Mouse (Mus musculus) hindbrain, embryonic 12.5 days (tissue): ENCODE measurements at regions not wholly inside any gene's neighbourhood (a gene's known extent, or its start where the extent isn't known, plus 50 kb on each side); places are given as distances from the start of the nearest gene placed in this dataset.

Experiments used
- ATAC-seq: fragments of 200-750 bp; cut with Nextera tagmentation; 2 replicates; pipeline ENCODE4 v1.8.0; 2017; ENCODE audit warnings: moderate TSS enrichment; ENCODE audit not compliant: low FRiP score
- H3K27ac ChIP-seq: fragments of 300-500 bp; sonication (generic); 2 replicates; pipeline ENCODE4 v1.5.1; 2016; ENCODE audit warnings: mild to moderate bottlenecking
- H3K27me3 ChIP-seq: fragments of 300-500 bp; sonication (generic); 2 replicates; pipeline ENCODE4 v1.6.1; 2016; ENCODE audit warnings: mild to moderate bottlenecking
- H3K36me3 ChIP-seq: fragments of 300-500 bp; sonication (generic); 2 replicates; pipeline ENCODE4 v1.6.1; 2016; ENCODE audit warnings: mild to moderate bottlenecking
- H3K4me1 ChIP-seq: fragments of 300-500 bp; sonication (generic); 2 replicates; pipeline ENCODE4 v1.6.1; 2016
- H3K4me2 ChIP-seq: fragments of 300-500 bp; sonication (generic); replicated peaks from 2 replicates; pipeline ENCODE4 v1.6.1; 2016; ENCODE audit warnings: mild to moderate bottlenecking
- H3K4me3 ChIP-seq: fragments of 300-500 bp; sonication (generic); 2 replicates; pipeline ENCODE4 v1.5.1; 2016; ENCODE audit warnings: mild to moderate bottlenecking
- H3K9ac ChIP-seq: fragments of 300-500 bp; sonication (generic); 2 replicates; pipeline ENCODE4 v1.6.1; 2016; ENCODE audit warnings: mild to moderate bottlenecking, moderate library complexity
- H3K9me3 ChIP-seq: fragments of 300-500 bp; sonication (generic); replicated peaks from 2 replicates; pipeline ENCODE4 v1.6.1; 2016; ENCODE audit warnings: mild to moderate bottlenecking
- WGBS: fragments of 180-500 bp; shearing (Covaris S2); methylation state at CpG from one replicate; pipeline ENCODE4 v1.1.7; 2016; 5-methylcytosine and 5-hydroxymethylcytosine counted together

- no peak for ATAC-seq
- H3K27ac ChIP-seq: no peak overlapping the region
- H3K36me3 ChIP-seq: no peaks in the 10 kb centered on the region
- WGBS: 73% methylated on average over 3 of the region's 3 CpGs
- H3K9ac ChIP-seq: no peak overlapping the region
- no peak overlapping the region for H3K4me3 ChIP-seq
- no peaks in the 10 kb centered on the region for H3K9me3 ChIP-seq
- H3K27me3 ChIP-seq: no peaks in the 10 kb centered on the region
- no peak overlapping the region for H3K4me2 ChIP-seq
- no peaks in the 10 kb centered on the region; the same call in 1 of the 2 replicates for H3K4me1 ChIP-seq
These were observed 180.7 kb upstream of the Fbxl17 start for GRCm38 (mm10) chr17:63680479-63680878.

DNA sequence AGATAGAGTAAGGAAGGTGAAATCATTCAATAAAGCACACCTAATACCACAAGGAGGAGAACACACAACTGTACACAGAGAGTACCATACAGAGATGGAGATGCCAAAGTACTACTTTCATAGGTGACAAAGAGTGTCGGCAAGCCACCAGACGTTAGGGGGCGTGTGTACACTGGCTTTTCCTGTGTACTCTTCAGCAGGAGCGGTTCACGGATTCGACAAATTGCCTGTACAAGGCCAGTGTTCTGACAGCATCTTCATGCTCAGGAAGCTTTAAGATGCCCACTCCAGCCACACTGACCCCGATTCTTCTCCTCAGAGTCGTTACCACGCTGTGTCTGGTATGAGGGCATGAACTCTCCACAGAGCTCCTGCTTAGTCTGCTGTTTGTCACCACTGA is 179.5 kb upstream of the Fer start:
- Histone ChIP-seq H3K4me1 (no peaks in the 10 kb centered on the region; the same call in 1 of the 2 replicates), H3K27me3 (no peaks in the 10 kb centered on the region), H3K9me3 (no peaks in the 10 kb centered on the region), H3K4me3 (no peak overlapping the region), H3K27ac (no peak overlapping the region), H3K9ac (no peak overlapping the region), H3K36me3 (no peaks in the 10 kb centered on the region), H3K4me2 (no peak overlapping the region)
- 80% methylated on average over 9 of the region's 9 CpGs for WGBS
- no peak for ATAC-seq

DNA sequence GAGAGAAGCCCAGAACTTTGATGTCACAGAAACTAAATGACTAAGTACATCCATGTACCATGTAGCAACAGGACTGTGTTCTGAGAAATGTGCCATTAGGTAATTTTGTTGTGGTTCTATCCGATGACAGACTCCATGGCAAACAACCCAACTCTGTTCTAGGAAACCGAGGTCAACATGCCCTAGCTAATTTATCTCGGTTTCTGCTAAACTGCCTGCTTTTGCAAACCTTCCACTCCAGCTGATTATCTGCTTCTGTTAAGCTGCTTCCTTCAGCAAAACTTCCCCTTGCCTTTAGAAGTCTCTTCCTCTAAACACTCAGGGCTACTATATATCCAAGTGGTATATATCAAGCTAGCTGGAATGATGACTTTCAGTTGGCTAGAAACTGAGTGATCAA is 178.8 kb upstream of the Fer start:
- no peak overlapping the region for H3K4me3 ChIP-seq
- WGBS: 90% methylated on average over 3 of the region's 3 CpGs
- H3K4me2 ChIP-seq: no peak overlapping the region
- no peaks in the 10 kb centered on the region for H3K36me3 ChIP-seq
- no peak overlapping the region for H3K27ac ChIP-seq
- no peak overlapping the region for H3K9ac ChIP-seq
- no peaks in the 10 kb centered on the region for H3K27me3 ChIP-seq
- no peaks in the 10 kb centered on the region for H3K9me3 ChIP-seq
- no peak for ATAC-seq
- H3K4me1 ChIP-seq: no peaks in the 10 kb centered on the region; the same call in 1 of the 2 replicates

DNA sequence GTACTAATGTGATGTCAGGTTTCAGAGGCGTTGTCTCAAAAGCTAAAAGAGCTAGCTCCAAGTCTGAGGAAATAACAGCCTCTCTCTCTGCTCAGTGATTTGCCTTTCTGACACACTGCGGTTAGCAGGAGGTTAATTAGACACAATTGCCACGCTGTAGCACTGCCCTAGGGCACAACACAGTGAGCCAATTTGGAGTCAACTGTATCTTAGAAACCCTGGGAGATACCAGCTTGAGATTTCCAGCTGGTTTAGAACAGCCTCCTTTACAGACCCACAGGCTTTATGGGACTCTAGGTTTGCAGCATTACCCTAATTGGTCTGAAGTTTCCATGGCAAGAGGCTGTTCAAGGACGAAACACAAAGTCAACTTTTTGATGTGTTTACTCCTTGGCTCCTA is 176.9 kb upstream of the Fer start:
- Histone ChIP-seq H3K9ac (no peak overlapping the region), H3K27ac (no peak overlapping the region), H3K4me1 (no peaks in the 10 kb centered on the region; the same call in 1 of the 2 replicates), H3K4me2 (no peak overlapping the region), H3K9me3 (no peaks in the 10 kb centered on the region), H3K36me3 (no peaks in the 10 kb centered on the region), H3K27me3 (no peaks in the 10 kb centered on the region), H3K4me3 (no peak overlapping the region)
- WGBS: 53% methylated on average over 4 of the region's 4 CpGs
- ATAC-seq: peak; percentile 63; the same call in 1 of the 2 replicates

DNA sequence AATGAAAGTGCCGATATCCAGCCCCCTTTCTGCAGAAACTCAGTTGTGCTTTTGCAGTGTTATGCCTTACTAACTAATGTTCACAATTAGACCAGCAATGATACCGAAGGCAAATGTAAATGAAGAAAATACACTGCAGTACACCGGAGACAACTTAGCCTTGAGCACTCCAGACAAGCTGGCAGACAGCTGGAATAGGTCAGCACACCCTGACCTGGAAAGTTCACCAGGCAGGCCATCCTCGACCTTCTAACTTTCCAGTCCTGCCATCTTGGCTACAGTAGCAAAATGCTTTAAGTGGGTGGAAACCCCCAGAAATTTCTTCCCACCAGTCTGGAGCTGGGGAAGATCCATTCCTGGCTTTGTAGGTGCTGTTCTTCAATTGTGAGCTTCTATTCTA is 176.5 kb upstream of the Fer start:
- 74% methylated on average over 4 of the region's 4 CpGs for WGBS
- Histone ChIP-seq H3K4me2 (no peak overlapping the region), H3K27ac (no peak overlapping the region), H3K4me1 (no peaks in the 10 kb centered on the region; the same call in 1 of the 2 replicates), H3K36me3 (no peaks in the 10 kb centered on the region), H3K4me3 (no peak overlapping the region), H3K27me3 (no peaks in the 10 kb centered on the region), H3K9ac (no peak overlapping the region), H3K9me3 (no peaks in the 10 kb centered on the region)
- ATAC-seq: no peak

DNA sequence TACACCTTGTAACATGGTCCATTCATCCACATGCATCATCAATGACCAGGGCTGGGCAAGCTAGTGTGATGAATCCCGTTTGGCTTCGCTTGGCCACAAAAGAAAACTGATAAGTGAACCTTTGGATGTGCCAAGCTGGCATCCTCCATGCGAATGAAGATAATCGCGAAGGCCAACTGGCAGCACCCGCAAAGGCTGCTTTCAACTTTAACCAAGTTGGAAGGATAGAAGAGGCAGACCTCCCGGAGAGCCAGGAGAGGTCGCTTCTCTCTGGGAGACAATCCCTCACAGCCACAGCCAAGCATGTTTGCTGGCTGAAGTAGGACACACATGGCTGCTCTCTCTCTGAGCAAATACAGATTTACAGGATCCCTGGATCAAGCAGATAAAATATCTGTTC is 173.6 kb upstream of the Fer start:
- Histone ChIP-seq H3K9me3 (no peaks in the 10 kb centered on the region), H3K27me3 (no peaks in the 10 kb centered on the region), H3K36me3 (no peaks in the 10 kb centered on the region), H3K4me1 (no peaks in the 10 kb centered on the region; the same call in 1 of the 2 replicates), H3K4me3 (no peak overlapping the region), H3K27ac (no peak overlapping the region), H3K4me2 (no peak overlapping the region), H3K9ac (no peak overlapping the region)
- WGBS: 89% methylated on average over 8 of the region's 8 CpGs
- ATAC-seq: no peak

GRCm38 (mm10) chr17:63690829-63691689 is 171.8 kb upstream of the Fer start:
- H3K4me1 ChIP-seq: no peaks in the 10 kb centered on the region
- H3K36me3 ChIP-seq: no peaks in the 10 kb centered on the region
- H3K27ac ChIP-seq: no peak overlapping the region
- H3K9me3 ChIP-seq: no peaks in the 10 kb centered on the region
- no peak overlapping the region for H3K4me2 ChIP-seq
- WGBS: 85% methylated on average over 11 of the region's 11 CpGs
- no peak overlapping the region for H3K9ac ChIP-seq
- H3K4me3 ChIP-seq: no peak overlapping the region
- no peak for ATAC-seq
- no peaks in the 10 kb centered on the region for H3K27me3 ChIP-seq

DNA sequence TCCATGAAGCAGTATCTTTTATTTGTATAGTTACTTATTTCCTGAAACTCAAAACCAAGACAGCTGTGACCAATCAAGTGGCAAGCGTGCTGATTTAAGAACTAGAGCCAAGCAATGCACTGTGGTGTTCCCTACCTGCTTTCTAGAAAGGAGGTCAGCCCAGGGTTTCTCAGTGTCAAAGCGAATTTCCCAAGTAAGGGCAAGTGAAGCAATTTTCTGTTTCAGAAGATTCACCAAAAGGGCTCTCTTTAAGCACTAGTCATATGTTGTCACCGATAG is 171.2 kb upstream of the Fer start:
- Histone ChIP-seq H3K4me1 (no peaks in the 10 kb centered on the region), H3K9ac (no peak overlapping the region), H3K4me3 (no peak overlapping the region), H3K27ac (no peak overlapping the region), H3K36me3 (no peaks in the 10 kb centered on the region), H3K9me3 (no peaks in the 10 kb centered on the region), H3K4me2 (no peak overlapping the region), H3K27me3 (no peaks in the 10 kb centered on the region)
- ATAC-seq: no peak
- WGBS: 66% methylated on average over 3 of the region's 3 CpGs

- H3K4me1 ChIP-seq: no peaks in the 10 kb centered on the region
- ATAC-seq: no peak
- no peaks in the 10 kb centered on the region for H3K36me3 ChIP-seq
- H3K27ac ChIP-seq: no peak overlapping the region
- H3K9ac ChIP-seq: no peak overlapping the region
- no peak overlapping the region for H3K4me2 ChIP-seq
- no peaks in the 10 kb centered on the region for H3K9me3 ChIP-seq
- H3K4me3 ChIP-seq: no peak overlapping the region
- no peaks in the 10 kb centered on the region for H3K27me3 ChIP-seq
- 64% methylated on average over 1 of the region's 1 CpGs for WGBS
These were observed 169.6 kb upstream of the Fer start for GRCm38 (mm10) chr17:63693274-63693673.

GRCm38 (mm10) chr17:63699537-63699936 is 163.3 kb upstream of the Fer start:
- no peaks in the 10 kb centered on the region for H3K4me1 ChIP-seq
- H3K9me3 ChIP-seq: no peaks in the 10 kb centered on the region; the same call in 1 of the 2 replicates
- H3K36me3 ChIP-seq: no peaks in the 10 kb centered on the region
- H3K9ac ChIP-seq: no peak overlapping the region
- no peak overlapping the region for H3K4me3 ChIP-seq
- no peak for ATAC-seq
- 90% methylated on average over 6 of the region's 6 CpGs for WGBS
- H3K4me2 ChIP-seq: no peak overlapping the region
- H3K27me3 ChIP-seq: no peaks in the 10 kb centered on the region
- H3K27ac ChIP-seq: no peak overlapping the region

- WGBS: 96% methylated on average over 3 of the region's 3 CpGs
These were observed 157.9 kb upstream of the Fer start for GRCm38 (mm10) chr17:63704991-63705390.

GRCm38 (mm10) chr17:63712937-63713336 is 149.9 kb upstream of the Fer start:
- Histone ChIP-seq H3K27ac (no peak overlapping the region), H3K9ac (no peak overlapping the region), H3K9me3 (no peaks in the 10 kb centered on the region), H3K4me3 (no peak overlapping the region), H3K4me2 (no peak overlapping the region), H3K36me3 (no peaks in the 10 kb centered on the region), H3K27me3 (no peaks in the 10 kb centered on the region), H3K4me1 (0 out of 2 replicates have a peak, but pooled peaks cover 6% of the 10 kb centered on the region)
- ATAC-seq: no peak
- WGBS: 77% methylated on average over 6 of the region's 6 CpGs

More at GRCm38 (mm10) chr17:63704991-63705390, 157.9 kb upstream of the Fer start:
- no peak overlapping the region for H3K4me3 ChIP-seq
- H3K9me3 ChIP-seq: no peaks in the 10 kb centered on the region; the same call in 1 of the 2 replicates
- no peaks in the 10 kb centered on the region for H3K27me3 ChIP-seq
- H3K27ac ChIP-seq: no peak overlapping the region
- H3K4me1 ChIP-seq: no peaks in the 10 kb centered on the region
- no peak overlapping the region for H3K4me2 ChIP-seq
- H3K36me3 ChIP-seq: no peaks in the 10 kb centered on the region
- H3K9ac ChIP-seq: no peak overlapping the region
- no peak for ATAC-seq

DNA sequence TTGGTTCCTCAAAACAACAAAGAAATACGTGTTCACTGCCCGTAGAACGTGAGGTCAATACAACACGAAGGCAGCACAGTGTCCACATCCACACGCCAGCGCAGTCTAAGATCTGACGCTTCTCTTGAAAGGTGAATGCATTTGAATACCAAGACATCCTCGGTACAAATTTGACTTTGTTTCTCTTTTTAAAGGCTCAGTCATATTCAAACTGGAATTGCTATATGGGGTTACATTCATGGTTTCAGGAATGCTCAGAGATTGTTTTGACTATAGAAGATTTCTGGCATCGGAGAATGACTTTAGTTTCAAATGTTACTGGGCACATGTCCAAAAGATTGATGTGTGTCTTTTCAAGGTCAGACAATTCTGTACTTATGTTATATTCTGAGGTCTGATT is 147.2 kb upstream of the Fer start:
- Histone ChIP-seq H3K9ac (no peak overlapping the region), H3K4me2 (no peak overlapping the region), H3K27ac (no peak overlapping the region), H3K36me3 (no peaks in the 10 kb centered on the region), H3K27me3 (no peaks in the 10 kb centered on the region), H3K4me3 (no peak overlapping the region), H3K4me1 (peaks cover 11% of the 10 kb centered on the region; the same call in 1 of the 2 replicates), H3K9me3 (no peaks in the 10 kb centered on the region)
- no peak for ATAC-seq
- WGBS: 90% methylated on average over 9 of the region's 9 CpGs
